Mouse (Mus musculus): ENCODE measurements at regions not wholly inside any gene's neighbourhood (a gene's known extent, or its start where the extent isn't known, plus 50 kb on each side); places are given as distances from the start of the nearest gene placed in this dataset.

- TF ChIP-seq POLR2A (IDR thresholded peaks at IDR 0.05; ENCODE audit: control insufficient read depth, low read depth, low read length) (no peak), CTCF (IDR thresholded peaks at IDR 0.05; ENCODE audit: control insufficient read depth, insufficient read depth, insufficient replicate concordance, low read depth, low read length) (no peak)
These were observed 1365.9 kb upstream of the Slc10a2 start for GRCm38 (mm10) chr8:6471089-6471488.
